Mouse (Mus musculus) embryonic fibroblast, embryonic 13.5 days (primary cell): Measurements from ENCODE around the gene Repin1. TPM values are rescaled to one million over a fixed set of nuclear protein-coding genes. Genes with fewer than 3 reads are reported as not detected.

ENCODE experiments used
- H3K27ac ChIP-seq: 2 replicates; pipeline ENCODE4 v1.5.1; 2012; ENCODE audit warnings: low read length, control low read depth, inconsistent platforms; ENCODE audit not compliant: insufficient read depth
- H3K4me1 ChIP-seq: 2 replicates; pipeline ENCODE4 v1.6.1; 2011; ENCODE audit warnings: low read length; ENCODE audit not compliant: control insufficient read depth, insufficient read depth
- H3K4me3 ChIP-seq: 2 replicates; pipeline ENCODE4 v1.5.1; 2011; ENCODE audit warnings: mild to moderate bottlenecking, control low read depth, low read length; ENCODE audit not compliant: insufficient read depth
- CTCF ChIP-seq: IDR thresholded peaks from 2 replicates; pipeline ENCODE4 v1.5.1; 2011; ENCODE audit warnings: mild to moderate bottlenecking, control low read depth, low read length, moderate library complexity, borderline replicate concordance; ENCODE audit not compliant: insufficient read depth
- POLR2A ChIP-seq: IDR thresholded peaks from 2 replicates; pipeline ENCODE4 v1.6.1; 2011; ENCODE audit warnings: low read depth, mild to moderate bottlenecking, control low read depth, low read length, moderate library complexity
- polyA plus RNA-seq: library from polyadenylated mRNA; stranded (reverse); fragments of >200 nt; gene quantifications from 2 replicates; pipeline ENCODE4 v1.2.4, GENCODE M21; 2011; ENCODE audit warnings: low read depth; ENCODE audit not compliant: missing spikeins, insufficient read length

Gene Repin1
- polyA plus RNA-seq, 1 experiment: 19.0 TPM

DNA sequence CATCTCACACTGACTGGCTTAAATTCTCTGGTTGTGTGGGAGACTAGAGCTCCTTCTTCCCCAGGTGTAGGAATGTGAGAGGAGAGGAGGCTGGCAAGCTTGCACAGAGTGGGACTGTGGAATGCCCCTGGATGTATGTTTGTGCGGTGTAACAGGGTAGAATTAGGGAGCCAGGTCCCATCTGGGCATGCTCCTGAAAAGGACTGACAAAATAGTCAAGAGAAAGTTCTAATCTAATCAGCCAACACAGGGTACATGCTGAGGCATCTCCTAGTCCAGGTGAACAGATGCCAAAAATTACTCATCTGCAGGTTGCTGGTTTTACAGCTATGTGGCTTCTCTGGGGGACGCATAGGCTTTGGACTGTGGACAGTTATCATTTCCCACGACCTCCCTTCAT is 37.7 kb upstream of the Repin1 start:
- no peak overlapping the region for H3K4me3 ChIP-seq
- no peak for TF ChIP-seq POLR2A
- TF ChIP-seq CTCF: no peak
- H3K4me1 ChIP-seq: no peaks in the 10 kb centered on the region
- H3K27ac ChIP-seq: no peak overlapping the region

- TF ChIP-seq POLR2A: no peak
- no peak for TF ChIP-seq CTCF
- Histone ChIP-seq H3K27ac (no peak overlapping the region), H3K4me1 (peaks cover 6% of the 10 kb centered on the region), H3K4me3 (no peak overlapping the region)
Measured at GRCm38 (mm10) chr6:48565693-48566310, 27.9 kb upstream of the Repin1 start.

DNA sequence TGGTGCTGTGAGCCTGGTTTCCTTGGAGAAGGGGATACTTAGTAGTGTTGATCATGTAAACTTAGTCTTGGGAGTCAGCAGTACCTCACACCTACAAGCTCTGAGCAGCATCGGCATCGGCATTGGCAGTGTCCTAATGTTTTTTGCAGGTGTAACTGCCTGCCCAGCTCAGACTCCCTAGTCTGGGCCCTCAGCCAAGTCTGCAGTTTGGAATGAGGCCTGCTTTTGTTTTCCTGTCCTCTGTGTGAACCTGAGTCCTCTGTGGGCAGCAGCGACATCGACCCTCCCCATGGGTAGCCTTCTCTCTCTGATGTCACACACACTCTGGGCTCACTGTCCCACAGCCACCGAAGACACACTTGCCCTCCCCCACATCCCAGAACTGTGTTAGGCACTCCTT is 27.4 kb upstream of the Repin1 start:
- H3K27ac ChIP-seq: no peak overlapping the region

GRCm38 (mm10) chr6:48568036-48568984 is 25.4 kb upstream of the Repin1 start:
- Histone ChIP-seq H3K4me3 (no peak overlapping the region), H3K4me1 (peaks cover 6% of the 10 kb centered on the region), H3K27ac (no peak overlapping the region)
- TF ChIP-seq CTCF: no peak
- no peak for TF ChIP-seq POLR2A

More for the DNA sequence above, 27.4 kb upstream of the Repin1 start:
- no peak for TF ChIP-seq POLR2A
- TF ChIP-seq CTCF: no peak
- Histone ChIP-seq H3K4me3 (no peak overlapping the region), H3K4me1 (peaks cover 6% of the 10 kb centered on the region)

DNA sequence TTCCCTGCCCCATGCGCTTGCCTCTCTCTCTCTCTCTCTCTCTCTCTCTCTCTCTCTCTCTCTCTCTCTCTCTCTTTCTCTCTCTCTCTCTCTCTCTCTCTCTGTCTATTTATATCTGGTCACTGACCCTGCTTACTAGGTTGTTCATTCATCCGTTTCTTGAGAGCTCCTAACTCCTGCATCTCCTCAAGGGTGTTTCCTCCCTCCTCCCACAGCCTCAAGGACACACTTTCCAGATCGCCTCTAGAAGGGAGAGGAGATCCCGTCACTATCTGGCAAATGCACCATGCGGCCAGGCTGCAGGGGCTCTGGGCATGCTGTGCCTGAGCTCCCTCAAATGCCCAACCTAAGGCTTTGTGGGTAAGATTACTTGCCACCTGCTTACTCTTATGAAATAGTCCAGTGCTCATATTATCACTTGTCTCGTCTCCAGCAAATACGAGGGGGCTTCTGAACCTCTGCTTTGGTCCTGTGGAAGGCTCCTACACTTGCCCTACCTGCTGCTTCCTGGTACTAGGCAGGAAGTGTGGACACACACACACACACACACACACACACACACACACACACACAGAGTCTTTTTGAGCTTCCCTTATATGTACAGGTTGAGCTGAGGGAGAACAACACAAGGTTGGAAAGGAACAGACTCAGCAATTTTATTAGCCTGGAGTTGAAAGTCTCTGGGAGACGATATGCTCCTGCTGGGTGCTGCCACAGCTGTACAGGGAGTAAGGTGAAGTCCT is 24.4 kb upstream of the Repin1 start:
- peaks cover 6% of the 10 kb centered on the region for H3K4me1 ChIP-seq
- no peak overlapping the region for H3K27ac ChIP-seq
- TF ChIP-seq CTCF: no peak
- no peak for TF ChIP-seq POLR2A
- H3K4me3 ChIP-seq: no peak overlapping the region

DNA sequence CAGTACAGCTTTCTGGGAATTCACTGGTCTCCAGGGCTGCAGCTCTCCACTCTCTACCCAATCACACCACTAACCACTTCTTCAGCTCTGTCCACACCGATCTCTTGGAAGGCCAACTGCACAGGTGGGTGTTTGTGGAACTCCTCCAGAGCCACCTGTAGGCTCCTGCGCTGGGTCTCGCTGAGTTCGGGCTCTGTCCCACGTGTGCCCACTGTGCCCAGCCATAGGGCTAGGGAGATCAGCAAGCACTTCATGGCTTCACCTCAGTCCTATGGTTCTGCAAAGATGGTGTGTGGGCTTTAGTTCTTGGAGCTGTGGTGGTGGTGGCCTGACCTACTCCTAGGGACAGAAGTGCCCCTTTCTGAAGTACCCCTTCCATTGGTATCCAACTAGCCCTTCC is 21.7 kb upstream of the Repin1 start:
- Histone ChIP-seq H3K4me1 (no peaks in the 10 kb centered on the region), H3K4me3 (no peak overlapping the region), H3K27ac (no peak overlapping the region)
- TF ChIP-seq CTCF (no peak), POLR2A (no peak)

DNA sequence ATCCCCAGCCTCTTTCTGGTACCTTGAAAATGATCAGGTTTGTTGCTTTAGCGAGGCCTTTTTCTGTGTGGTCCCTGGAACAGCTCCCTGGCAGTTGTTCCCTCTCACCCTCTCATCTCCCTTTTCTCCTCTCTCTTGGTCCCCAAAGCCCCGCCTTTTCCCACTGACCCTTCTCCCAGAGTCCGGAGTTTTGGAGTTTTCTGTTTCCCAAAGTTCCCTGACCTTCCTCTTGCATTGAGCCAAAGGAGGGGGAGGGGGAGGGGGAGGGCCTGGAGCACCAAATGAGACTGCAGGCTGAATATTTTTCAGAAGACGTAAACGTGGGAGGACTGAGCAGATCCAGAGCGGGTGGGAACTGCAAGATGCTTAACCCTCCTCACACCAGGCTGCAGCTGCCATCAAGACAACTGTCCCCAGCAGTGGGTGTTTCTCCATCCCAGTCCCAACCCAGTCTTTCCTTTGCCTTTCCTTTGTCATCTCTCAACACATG is 21.1 kb upstream of the Repin1 start, which contains the start of gene Rarres2:
Gene Rarres2, minus strand, starts transcription at position 218 of the 490 bp plus-strand sequence.
- no peak for TF ChIP-seq CTCF
- no peak for TF ChIP-seq POLR2A
- H3K4me3 ChIP-seq: no peak within 1 kb of the TSS
- no peaks in the 10 kb centered on the region for H3K4me1 ChIP-seq
- no peak within 1 kb of the TSS for H3K27ac ChIP-seq

GRCm38 (mm10) chr6:48573280-48573679 is 20.4 kb upstream of the Repin1 start:
- no peak overlapping the region for H3K27ac ChIP-seq
- no peaks in the 10 kb centered on the region; the same call in 1 of the 2 replicates for H3K4me1 ChIP-seq
- no peak overlapping the region for H3K4me3 ChIP-seq
- TF ChIP-seq CTCF (no peak), POLR2A (no peak)

DNA sequence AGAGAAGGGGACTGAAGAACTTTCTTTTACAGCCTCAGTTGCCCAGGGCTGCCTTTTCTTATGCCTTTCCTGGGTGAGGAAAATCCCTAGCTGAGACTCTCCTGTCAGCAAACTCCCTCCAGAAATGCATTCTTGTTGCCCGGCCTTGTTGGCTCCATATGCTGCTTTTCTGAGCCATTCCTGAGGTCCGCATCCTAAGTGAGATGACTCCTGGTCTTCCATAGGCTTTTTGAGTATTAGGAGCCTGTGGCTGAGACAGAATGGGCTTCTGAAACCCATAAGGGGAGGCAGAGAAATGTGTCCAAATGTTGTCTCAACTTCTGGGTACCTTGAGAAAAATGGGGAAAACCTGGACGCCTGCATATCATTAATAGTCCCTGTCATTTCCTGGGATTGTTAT is 19.7 kb upstream of the Repin1 start:
- Histone ChIP-seq H3K27ac (no peak overlapping the region), H3K4me1 (no peaks in the 10 kb centered on the region; the same call in 1 of the 2 replicates), H3K4me3 (no peak overlapping the region)
- TF ChIP-seq CTCF: no peak
- TF ChIP-seq POLR2A: no peak

DNA sequence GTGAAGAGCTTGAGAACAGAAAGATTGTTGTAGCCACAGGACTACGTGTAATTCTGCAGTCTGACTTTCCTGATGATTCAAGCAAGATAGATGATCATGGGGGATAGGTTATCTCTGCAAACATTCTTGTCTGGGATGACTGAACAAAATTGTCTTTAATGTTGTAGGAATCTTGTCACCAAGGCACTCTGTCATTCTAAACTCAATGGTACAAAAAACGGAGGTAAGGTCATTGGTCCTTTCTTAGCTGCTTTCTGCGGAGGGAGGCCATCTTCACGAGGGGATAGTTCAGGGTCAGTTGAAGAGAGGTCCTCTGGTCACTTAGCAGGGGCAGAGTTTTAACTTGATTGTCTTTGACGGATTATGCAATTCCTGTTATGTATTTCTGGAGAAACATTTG is 14.9 kb upstream of the Repin1 start:
- TF ChIP-seq CTCF (no peak), POLR2A (no peak)
- Histone ChIP-seq H3K4me3 (no peak overlapping the region), H3K27ac (peak overlapping the region; percentile 73), H3K4me1 (peaks cover 3% of the 10 kb centered on the region; the same call in 1 of the 2 replicates)
